In the genomic region with DNA sequence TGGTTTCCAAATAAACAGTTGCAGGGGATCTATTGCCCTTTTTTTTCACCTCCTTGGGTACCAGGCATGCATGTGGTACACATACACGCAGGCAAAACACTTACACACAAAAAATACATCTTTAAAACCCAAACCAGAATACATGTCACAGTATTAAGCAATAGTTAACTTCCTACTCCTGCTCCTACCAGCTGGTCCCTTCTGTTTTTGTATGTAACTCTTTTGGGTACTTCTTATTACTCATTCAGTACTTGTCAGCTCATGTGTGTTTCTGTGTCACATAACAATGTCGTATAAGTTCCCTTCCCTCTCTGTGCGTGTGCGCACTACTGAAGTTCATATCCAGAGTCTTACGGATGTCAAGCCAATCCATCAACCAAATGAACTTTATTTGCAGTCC, we compare ENCODE assay signal across 27 mouse cellular contexts. TPM values are rescaled to one million over a fixed set of nuclear protein-coding genes. Genes with fewer than 3 reads are reported as not detected.
DNase-seq lines count a peak whose midpoint lies in the region; ATAC-seq and TF ChIP-seq lines count a peak whose summit lies in the region.
"Had no signal": no experiment of that assay in that cellular context is flagged by ENCODE, and none has a peak within 500 bp of the region (broad histone marks: within the 10 kb centered on the region; RNA-seq: fewer than 3 reads in every experiment).

No protein-coding gene starts in this region.

- H3K9ac ChIP-seq in lung, postnatal 0 days (replicated peaks; ENCODE audit: low read depth) = no peak overlapping the region
- H3K9ac ChIP-seq in hindbrain, embryonic 11.5 days (ENCODE audit: low read depth, low read length) = no peak overlapping the region
- no peak overlapping the region for H3K9ac ChIP-seq in kidney, embryonic 14.5 days (ENCODE audit: low read depth, low read length)
- H3K9ac ChIP-seq: embryonic facial prominence, embryonic 13.5 days; embryonic facial prominence, embryonic 15.5 days; forebrain, embryonic 12.5 days had no signal

- H3K27me3 ChIP-seq in lung, postnatal 0 days (replicated peaks; ENCODE audit: insufficient read depth, low read length) = no peaks in the 10 kb centered on the region
- no peaks in the 10 kb centered on the region for H3K27me3 ChIP-seq in hindbrain, embryonic 11.5 days (ENCODE audit: control insufficient read depth, insufficient read depth, low read length)
- H3K27me3 ChIP-seq in kidney, embryonic 14.5 days (ENCODE audit: control insufficient read depth, insufficient read depth, low read length) = no peaks in the 10 kb centered on the region
- H3K27me3 ChIP-seq: CH12.LX; embryonic facial prominence, embryonic 13.5 days; embryonic facial prominence, embryonic 15.5 days; forebrain, embryonic 12.5 days had no signal

- DNase-seq in lung, postnatal 0 days (ENCODE audit: low spot score) = peak; percentile 23
- no peak for DNase-seq in lung, postnatal 36 days
- DNase-seq in hindbrain, embryonic 11.5 days (ENCODE audit: low spot score) = no peak
- no peak for DNase-seq in spleen, postnatal 14 days (ENCODE audit: low spot score in 2 of 2)
- DNase-seq: adrenal gland, adult 2 months; adrenal gland, postnatal 10 days; adrenal gland, postnatal 25 days; B cell, adult 2 months; cerebellum, adult 11-12 months; cerebellum, adult 2 months; cerebellum, postnatal 10 days; cerebellum, postnatal 25 days; embryo, embryonic 11 days had no signal

- TF ChIP-seq EP300 in lung, postnatal 0 days (IDR thresholded peaks at IDR 0.05) = no peak

- no peak overlapping the region for H3K4me3 ChIP-seq in lung, postnatal 0 days (ENCODE audit: low read depth, low read length)
- no peak overlapping the region for H3K4me3 ChIP-seq in hindbrain, embryonic 11.5 days (ENCODE audit: low read depth, low read length)
- no peak overlapping the region for H3K4me3 ChIP-seq in kidney, embryonic 14.5 days (ENCODE audit: low read length)
- H3K4me3 ChIP-seq: embryonic facial prominence, embryonic 13.5 days; embryonic facial prominence, embryonic 15.5 days; erythroblast, embryonic 14.5 days; forebrain, embryonic 10.5 days; forebrain, embryonic 12.5 days had no signal

- H3K36me3 ChIP-seq in lung, postnatal 0 days (ENCODE audit: insufficient read depth, low read length) = no peaks in the 10 kb centered on the region
- no peaks in the 10 kb centered on the region for H3K36me3 ChIP-seq in hindbrain, embryonic 11.5 days (ENCODE audit: control insufficient read depth, insufficient read depth, low read length)
- H3K36me3 ChIP-seq in kidney, embryonic 14.5 days (ENCODE audit: control insufficient read depth, insufficient read depth, low read length) = no peaks in the 10 kb centered on the region
- H3K36me3 ChIP-seq: embryonic facial prominence, embryonic 13.5 days; embryonic facial prominence, embryonic 15.5 days; forebrain, embryonic 12.5 days had no signal

- TF ChIP-seq CTCF in lung, postnatal 0 days (IDR thresholded peaks at IDR 0.05) = no peak

- H3K27ac ChIP-seq in lung, postnatal 0 days (ENCODE audit: low read length) = no peak overlapping the region
- no peak overlapping the region for H3K27ac ChIP-seq in hindbrain, embryonic 11.5 days (ENCODE audit: low read depth, low read length)
- no peak overlapping the region for H3K27ac ChIP-seq in kidney, embryonic 14.5 days (ENCODE audit: low read depth, low read length)
- H3K27ac ChIP-seq: embryonic facial prominence, embryonic 13.5 days; embryonic facial prominence, embryonic 15.5 days; forebrain, embryonic 10.5 days; forebrain, embryonic 12.5 days had no signal

- no peak for ATAC-seq in lung, postnatal 0 days
- peak; percentile 39; the same call in 1 of the 2 replicates for ATAC-seq in common myeloid progenitor, adult 5-6 weeks (replicated peaks; ENCODE audit: low read depth, poor library complexity, severe bottlenecking)
- ATAC-seq in megakaryocyte, adult 5-6 weeks (ENCODE audit: poor library complexity, severe bottlenecking) = peak; percentile 82
- ATAC-seq in monocyte, adult 5-6 weeks (replicated peaks; ENCODE audit: insufficient number of reproducible peaks, low FRiP score, low TSS enrichment, poor library complexity, severe bottlenecking) = peak; percentile 59; the same call in 1 of the 2 replicates
- ATAC-seq in hindbrain, embryonic 11.5 days (ENCODE audit: low FRiP score) = no peak
- ATAC-seq in kidney, embryonic 14.5 days (ENCODE audit: low FRiP score, low TSS enrichment) = no peak
- ATAC-seq: CD4-positive, CD25-positive, alpha-beta regulatory T cell, adult 4 months; forebrain, embryonic 14.5 days; forebrain, embryonic 16.5 days had no signal

- WGBS in lung, postnatal 0 days = 71% methylated on average over 5 of the region's 5 CpGs
- WGBS in hindbrain, embryonic 11.5 days = 96% methylated on average over 5 of the region's 5 CpGs
- WGBS in kidney, embryonic 14.5 days = 86% methylated on average over 5 of the region's 5 CpGs

- H3K4me1 ChIP-seq in lung, postnatal 0 days (ENCODE audit: insufficient read depth, low read depth, low read length) = no peaks in the 10 kb centered on the region
- H3K4me1 ChIP-seq in hindbrain, embryonic 11.5 days (replicated peaks; ENCODE audit: control insufficient read depth, insufficient read depth, low read length) = no peaks in the 10 kb centered on the region
- no peaks in the 10 kb centered on the region for H3K4me1 ChIP-seq in kidney, embryonic 14.5 days (ENCODE audit: control insufficient read depth, insufficient read depth, low read length)
- H3K4me1 ChIP-seq: embryonic facial prominence, embryonic 13.5 days; embryonic facial prominence, embryonic 15.5 days; forebrain, embryonic 10.5 days; forebrain, embryonic 12.5 days had no signal

- no peak overlapping the region for H3K4me2 ChIP-seq in lung, postnatal 0 days (replicated peaks; ENCODE audit: low read depth, low read length)
- H3K4me2 ChIP-seq in hindbrain, embryonic 11.5 days (replicated peaks; ENCODE audit: low read depth, low read length) = no peak overlapping the region
- no peak overlapping the region for H3K4me2 ChIP-seq in kidney, embryonic 14.5 days (replicated peaks; ENCODE audit: low read depth, low read length)
- H3K4me2 ChIP-seq: embryonic facial prominence, embryonic 13.5 days; embryonic facial prominence, embryonic 15.5 days; forebrain, embryonic 12.5 days had no signal

- H3K9me3 ChIP-seq in lung, postnatal 0 days (ENCODE audit: low read length) = no peaks in the 10 kb centered on the region
- H3K9me3 ChIP-seq in hindbrain, embryonic 11.5 days (ENCODE audit: control insufficient read depth, low read length) = no peaks in the 10 kb centered on the region
- H3K9me3 ChIP-seq in kidney, embryonic 14.5 days (ENCODE audit: control insufficient read depth, low read length) = no peaks in the 10 kb centered on the region
- H3K9me3 ChIP-seq: embryonic facial prominence, embryonic 13.5 days; embryonic facial prominence, embryonic 15.5 days; forebrain, embryonic 10.5 days; forebrain, embryonic 12.5 days; G1E had no signal

RNA-seq across cellular contexts. Expression of a gene that starts 21.7 kb away (rescaled TPM):
- polyA plus RNA-seq in lung, postnatal 0 days (2015; fragmentation: Nextera tagmentation; extraction: Ambion mirVana) = 26.8 and 32.8 TPM in 2 replicates
- total RNA-seq in common myeloid progenitor, adult 5-6 weeks (2017) = 607 and 806 TPM in 2 replicates
- 124 and 154 TPM in 2 replicates for total RNA-seq in megakaryocyte, adult 5-6 weeks (2015)
- 582 and 644 TPM in 2 replicates for total RNA-seq in megakaryocyte, adult 5-6 weeks (2017)
- total RNA-seq in monocyte, adult 5-6 weeks (2017) = 312 to 329 TPM (median 314 TPM) in 3 replicates
- polyA plus RNA-seq in hindbrain, embryonic 11.5 days (2014; fragmentation: Nextera tagmentation; extraction: Ambion mirVana) = 48.7 and 51.9 TPM in 2 replicates
- 44.8 and 72.3 TPM in 2 replicates for polyA plus RNA-seq in kidney, embryonic 14.5 days (2014; fragmentation: Nextera tagmentation; extraction: Ambion mirVana)

Comparison
In these comparisons a context has a peak if more than half of its experiments do, and no peak if none do; other contexts are left out.
1. ATAC-seq: peak in common myeloid progenitor, adult 5-6 weeks (single experiment), megakaryocyte, adult 5-6 weeks (single experiment) and monocyte, adult 5-6 weeks (single experiment); none in lung, postnatal 0 days (single experiment), hindbrain, embryonic 11.5 days (single experiment) and kidney, embryonic 14.5 days (single experiment).